Mouse (Mus musculus): ENCODE results near the gene 4933417A18Rik.

- no peak for TF ChIP-seq TAL1 (conservative IDR thresholded peaks at IDR 0.05; ENCODE audit: low read depth, low read length)
- no peak for TF ChIP-seq CTCF (IDR thresholded peaks at IDR 0.05; ENCODE audit: low read depth, low read length)
- no peak for TF ChIP-seq GATA1 (IDR thresholded peaks at IDR 0.05; ENCODE audit: borderline replicate concordance, low read length)
- no peak for TF ChIP-seq GATA2 (IDR thresholded peaks at IDR 0.05; ENCODE audit: borderline replicate concordance, low read depth, low read length)
Measured at GRCm38 (mm10) chr13:34916520-34917167, 7.6 kb upstream of the 4933417A18Rik start.

All from G1E (cell line).